Mouse (Mus musculus) megakaryocyte, embryonic 14.5 days (primary cell): ENCODE data around the gene Rac2.

Experiments used
- FLI1 ChIP-seq: IDR thresholded peaks from 2 replicates; pipeline ENCODE4 v1.6.1; 2012; ENCODE audit warnings: low read length, inconsistent platforms, mixed read lengths
- GATA1 ChIP-seq: IDR thresholded peaks from 3 replicates; pipeline ENCODE4 v1.6.1; 2012; ENCODE audit warnings: mixed read lengths, low read length, inconsistent platforms, borderline replicate concordance

DNA sequence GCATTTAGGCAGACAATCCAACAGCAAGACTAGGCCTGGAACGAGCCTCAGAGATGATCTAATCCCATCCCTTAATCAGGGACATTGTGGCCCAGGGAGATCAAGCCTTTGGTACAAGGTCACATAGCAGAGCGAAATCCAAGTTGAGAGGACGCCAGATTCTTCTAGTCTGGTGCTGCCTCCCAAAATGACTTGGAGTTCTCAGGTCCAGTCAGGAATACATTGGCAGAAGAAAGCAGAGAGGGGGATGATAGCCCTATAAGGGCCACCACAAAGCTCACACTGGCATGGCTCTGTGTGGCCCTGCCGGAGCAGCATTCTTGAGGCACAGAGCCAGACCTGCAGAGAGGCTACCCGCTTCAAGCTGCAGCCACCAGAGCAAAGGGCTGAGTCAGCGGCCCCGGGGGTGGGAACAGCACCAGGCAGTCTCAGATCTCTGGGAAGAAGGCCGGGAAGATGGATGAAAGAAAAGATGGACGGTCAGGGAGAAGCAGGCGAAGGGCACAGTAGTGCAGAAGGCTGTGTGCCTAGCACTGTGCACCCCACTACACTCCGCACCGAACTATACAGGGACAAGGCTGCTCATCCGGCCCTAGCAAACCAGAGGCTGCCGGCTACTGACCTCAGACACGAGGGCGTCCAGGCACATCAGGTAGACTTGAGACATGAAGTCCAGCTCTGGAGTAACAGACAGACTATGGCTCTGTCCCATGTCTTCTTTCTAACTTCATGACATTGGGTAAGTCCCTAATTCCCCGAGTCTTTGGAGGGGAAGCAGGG is 41.7 kb downstream of the Rac2 start, which contains the start of gene C1qtnf6:
- no peak for TF ChIP-seq GATA1
- TF ChIP-seq FLI1: no peak
